Mouse (Mus musculus) embryonic facial prominence, embryonic 10.5 days (tissue): ENCODE measurements around the gene Tor1aip1. TPM values are rescaled to one million over a fixed set of nuclear protein-coding genes. Genes with fewer than 3 reads are reported as not detected.

ENCODE experiments used
- DNase-seq: peaks from one replicate; pipeline ENCODE4 v3.0.0-alpha.2; 2017; ENCODE audit warnings: low spot score
- H3K27ac ChIP-seq: fragments of 300-500 bp; sonication (generic); replicated peaks from 2 replicates; pipeline ENCODE4 v1.5.1; 2016; ENCODE audit warnings: mild to moderate bottlenecking
- H3K27me3 ChIP-seq: fragments of 300-500 bp; sonication (generic); replicated peaks from 2 replicates; pipeline ENCODE4 v1.6.1; 2016; ENCODE audit warnings: low read depth, mild to moderate bottlenecking; ENCODE audit not compliant: poor library complexity, severe bottlenecking
- H3K36me3 ChIP-seq: fragments of 300-500 bp; sonication (generic); replicated peaks from 2 replicates; pipeline ENCODE4 v1.6.1; 2016; ENCODE audit warnings: mild to moderate bottlenecking, moderate library complexity
- H3K4me1 ChIP-seq: fragments of 300-500 bp; sonication (generic); 2 replicates; pipeline ENCODE4 v1.6.1; 2016
- H3K4me3 ChIP-seq: fragments of 300-500 bp; sonication (generic); 2 replicates; pipeline ENCODE4 v1.5.1; 2016; ENCODE audit warnings: mild to moderate bottlenecking, moderate library complexity
- H3K9me3 ChIP-seq: fragments of 300-500 bp; sonication (generic); 2 replicates; pipeline ENCODE4 v1.6.1; 2016; ENCODE audit warnings: mild to moderate bottlenecking
- WGBS: fragments of 180-500 bp; shearing (Covaris S2); methylation state at CpG from one replicate; pipeline ENCODE4 v1.1.7; 2016; 5-methylcytosine and 5-hydroxymethylcytosine counted together
- polyA plus RNA-seq: library from polyadenylated mRNA; unstranded; fragments of >200 nt; fragmentation: Nextera tagmentation; extraction: Ambion mirVana; gene quantifications from 2 replicates; pipeline ENCODE4 v1.2.1, GENCODE M21; 2016

Gene Tor1aip1
- polyA plus RNA-seq, 1 experiment from 2014 or later = 37.0 TPM

- Histone ChIP-seq H3K27ac (no peak overlapping the region), H3K27me3 (no peaks in the 10 kb centered on the region), H3K4me3 (no peak overlapping the region), H3K9me3 (no peaks in the 10 kb centered on the region), H3K4me1 (no peaks in the 10 kb centered on the region), H3K36me3 (peaks cover 83% of the 10 kb centered on the region)
- WGBS = 94% methylated on average over 1 of the region's 1 CpGs
- DNase-seq = no peak
These were observed 15.9 kb downstream of the Tor1aip1 start for GRCm38 (mm10) chr1:156020402-156020801.

DNA sequence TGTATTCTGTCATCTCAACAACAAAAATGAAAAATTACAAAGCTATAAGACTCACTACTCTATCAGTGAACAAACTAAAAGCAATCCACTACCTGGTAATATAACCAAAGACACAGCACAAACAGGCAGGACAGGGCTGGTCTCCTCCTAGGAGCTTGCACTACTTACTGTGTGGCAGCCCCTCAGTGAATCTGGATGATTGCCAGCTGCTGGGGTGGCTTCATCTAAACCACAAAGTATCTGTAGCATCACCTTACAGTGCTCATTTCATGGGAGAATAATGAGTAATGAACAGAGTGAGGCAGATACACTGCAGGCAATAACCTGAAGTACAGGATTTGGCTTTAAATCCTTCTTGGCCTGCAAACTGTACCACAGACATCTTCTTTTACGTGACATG is 16.5 kb downstream of the Tor1aip1 start:
- Histone ChIP-seq H3K4me1 (no peaks in the 10 kb centered on the region), H3K36me3 (peaks cover 85% of the 10 kb centered on the region), H3K9me3 (no peaks in the 10 kb centered on the region), H3K4me3 (no peak overlapping the region), H3K27ac (no peak overlapping the region), H3K27me3 (no peaks in the 10 kb centered on the region)
- DNase-seq = no peak
- 93% methylated on average over 1 of the region's 1 CpGs for WGBS

DNA sequence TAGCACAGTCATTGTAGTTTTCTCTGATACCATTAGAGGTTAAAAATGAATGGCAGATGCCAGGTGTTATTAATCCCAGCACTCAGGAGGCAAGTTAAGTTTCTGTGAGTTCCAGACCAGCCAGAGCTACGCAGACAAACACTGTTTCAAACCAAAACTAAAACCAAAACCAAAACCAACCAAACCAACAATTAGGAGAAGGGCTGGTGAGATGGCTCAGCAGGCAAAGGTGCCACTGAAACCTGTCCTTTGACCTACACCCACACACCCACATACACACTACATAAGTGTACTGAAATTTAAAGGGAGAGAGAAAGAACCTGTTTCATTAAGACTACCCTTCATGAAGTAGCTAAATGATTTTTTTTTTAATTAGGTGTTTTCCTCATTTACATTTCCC is 27.3 kb downstream of the Tor1aip1 start:
- Histone ChIP-seq H3K36me3 (peaks cover 87% of the 10 kb centered on the region), H3K27ac (no peak overlapping the region), H3K9me3 (no peaks in the 10 kb centered on the region), H3K4me1 (no peaks in the 10 kb centered on the region), H3K4me3 (no peak overlapping the region), H3K27me3 (no peaks in the 10 kb centered on the region)
- DNase-seq = no peak
- 95% methylated on average over 1 of the region's 1 CpGs for WGBS

- Histone ChIP-seq H3K27me3 (no peaks in the 10 kb centered on the region), H3K4me3 (no peak overlapping the region), H3K27ac (no peak overlapping the region), H3K4me1 (no peaks in the 10 kb centered on the region), H3K9me3 (no peaks in the 10 kb centered on the region), H3K36me3 (peaks cover 70% of the 10 kb centered on the region)
- WGBS = 91% methylated on average over 11 of the region's 11 CpGs
- no peak for DNase-seq
These were observed 30.4 kb downstream of the Tor1aip1 start for GRCm38 (mm10) chr1:156005906-156006305.

- DNase-seq = no peak
- 88% methylated on average over 7 of the region's 7 CpGs for WGBS
These were observed 32.9 kb downstream of the Tor1aip1 start for GRCm38 (mm10) chr1:156003201-156003935.

DNA sequence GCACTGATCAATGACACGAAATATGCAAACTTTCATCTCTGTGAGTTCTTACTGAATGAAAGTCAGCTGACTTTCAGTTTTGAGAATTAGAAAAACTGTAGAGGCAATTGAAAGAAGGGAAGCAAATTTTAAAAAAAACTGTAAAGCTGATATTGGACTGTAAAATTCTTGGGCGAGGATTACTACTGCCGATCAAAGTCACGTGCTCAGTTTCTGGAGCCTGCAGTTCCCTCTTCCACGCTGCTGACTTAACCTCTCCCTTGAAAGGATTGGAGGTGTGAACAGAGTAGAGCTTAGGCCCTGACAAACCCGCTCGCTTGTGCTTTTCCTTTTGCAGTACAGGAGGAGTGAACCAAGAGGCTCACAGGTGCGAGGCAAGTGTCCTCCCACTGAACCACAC is 33.9 kb downstream of the Tor1aip1 start:
- DNase-seq = no peak
- 89% methylated on average over 8 of the region's 8 CpGs for WGBS
- Histone ChIP-seq H3K27me3 (no peaks in the 10 kb centered on the region), H3K4me1 (no peaks in the 10 kb centered on the region), H3K27ac (no peak overlapping the region), H3K4me3 (no peak overlapping the region), H3K9me3 (no peaks in the 10 kb centered on the region), H3K36me3 (peaks cover 39% of the 10 kb centered on the region)

More at GRCm38 (mm10) chr1:156003201-156003935, 32.9 kb downstream of the Tor1aip1 start:
- Histone ChIP-seq H3K27me3 (no peaks in the 10 kb centered on the region), H3K4me1 (no peaks in the 10 kb centered on the region), H3K4me3 (no peak overlapping the region), H3K9me3 (no peaks in the 10 kb centered on the region), H3K27ac (no peak overlapping the region), H3K36me3 (peaks cover 48% of the 10 kb centered on the region)

GRCm38 (mm10) chr1:155995612-155996011 is 40.7 kb downstream of the Tor1aip1 start:
- Histone ChIP-seq H3K4me1 (no peaks in the 10 kb centered on the region), H3K9me3 (no peaks in the 10 kb centered on the region), H3K27ac (no peak overlapping the region), H3K27me3 (no peaks in the 10 kb centered on the region), H3K36me3 (no peaks in the 10 kb centered on the region), H3K4me3 (no peak overlapping the region)
- WGBS = 83% methylated on average over 2 of the region's 2 CpGs
- DNase-seq = no peak

GRCm38 (mm10) chr1:155994524-155994923 is 41.8 kb downstream of the Tor1aip1 start:
- Histone ChIP-seq H3K4me1 (no peaks in the 10 kb centered on the region), H3K27me3 (no peaks in the 10 kb centered on the region), H3K4me3 (no peak overlapping the region), H3K27ac (no peak overlapping the region), H3K9me3 (no peaks in the 10 kb centered on the region), H3K36me3 (no peaks in the 10 kb centered on the region)
- no peak for DNase-seq
- 89% methylated on average over 2 of the region's 2 CpGs for WGBS

DNA sequence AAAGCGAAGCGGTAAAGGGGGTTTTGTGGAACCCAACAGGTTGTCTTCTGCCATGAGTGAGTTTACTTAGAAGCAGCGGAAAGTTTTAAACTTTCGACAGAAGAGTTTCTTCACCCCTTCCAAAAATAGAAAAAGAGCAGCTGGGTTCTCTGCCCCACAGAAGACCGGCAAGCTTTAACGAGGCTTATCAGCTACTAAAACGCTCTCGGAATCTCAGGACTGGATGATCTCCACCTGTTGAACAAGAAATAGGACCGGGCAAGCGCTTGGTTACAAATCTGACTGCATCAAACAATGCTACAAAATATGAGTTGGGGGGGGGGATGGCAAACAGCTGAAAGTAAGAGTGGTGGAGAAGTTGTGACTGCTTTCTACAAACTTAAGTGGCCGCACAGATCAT is 45.9 kb downstream of the Tor1aip1 start:
- WGBS = 82% methylated on average over 11 of the region's 11 CpGs
- Histone ChIP-seq H3K4me3 (no peak overlapping the region), H3K4me1 (no peaks in the 10 kb centered on the region), H3K36me3 (no peaks in the 10 kb centered on the region), H3K27ac (no peak overlapping the region), H3K9me3 (no peaks in the 10 kb centered on the region), H3K27me3 (no peaks in the 10 kb centered on the region)
- DNase-seq = no peak

- Histone ChIP-seq H3K27ac (no peak overlapping the region), H3K4me1 (no peaks in the 10 kb centered on the region), H3K4me3 (no peak overlapping the region), H3K27me3 (no peaks in the 10 kb centered on the region), H3K9me3 (no peaks in the 10 kb centered on the region), H3K36me3 (no peaks in the 10 kb centered on the region)
- DNase-seq = no peak
- WGBS = 17% methylated on average over 2 of the region's 2 CpGs
These were observed 46.9 kb downstream of the Tor1aip1 start for GRCm38 (mm10) chr1:155989387-155989786.

GRCm38 (mm10) chr1:155987625-155988024 is 48.7 kb downstream of the Tor1aip1 start:
- H3K4me3 ChIP-seq = no peak overlapping the region
- H3K36me3 ChIP-seq = no peaks in the 10 kb centered on the region
- H3K27ac ChIP-seq = no peak overlapping the region
- no peak for DNase-seq
- H3K27me3 ChIP-seq = no peaks in the 10 kb centered on the region
- H3K9me3 ChIP-seq = no peaks in the 10 kb centered on the region
- H3K4me1 ChIP-seq = no peaks in the 10 kb centered on the region
- WGBS = 85% methylated on average over 2 of the region's 2 CpGs

DNA sequence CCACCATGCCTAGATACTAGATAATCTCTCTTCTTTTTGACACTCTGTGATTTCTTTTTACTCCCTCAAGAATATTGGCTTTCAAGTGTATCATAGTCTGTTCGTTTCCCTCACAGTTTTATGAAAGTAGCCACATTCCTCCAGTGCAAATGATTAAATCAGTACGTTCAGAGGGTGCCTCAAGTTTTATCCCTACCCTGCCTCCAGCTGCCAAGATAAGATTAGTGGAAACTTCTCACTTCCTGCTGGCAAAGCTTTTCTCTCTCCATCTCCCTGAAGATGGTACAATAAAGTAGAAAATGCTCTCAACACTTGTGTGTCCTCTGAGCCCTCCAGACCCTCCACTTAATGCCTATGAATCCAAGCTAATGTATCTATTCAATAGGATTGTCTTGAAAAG is 61.3 kb downstream of the Tor1aip1 start:
- WGBS = 71% methylated on average over 2 of the region's 2 CpGs

DNA sequence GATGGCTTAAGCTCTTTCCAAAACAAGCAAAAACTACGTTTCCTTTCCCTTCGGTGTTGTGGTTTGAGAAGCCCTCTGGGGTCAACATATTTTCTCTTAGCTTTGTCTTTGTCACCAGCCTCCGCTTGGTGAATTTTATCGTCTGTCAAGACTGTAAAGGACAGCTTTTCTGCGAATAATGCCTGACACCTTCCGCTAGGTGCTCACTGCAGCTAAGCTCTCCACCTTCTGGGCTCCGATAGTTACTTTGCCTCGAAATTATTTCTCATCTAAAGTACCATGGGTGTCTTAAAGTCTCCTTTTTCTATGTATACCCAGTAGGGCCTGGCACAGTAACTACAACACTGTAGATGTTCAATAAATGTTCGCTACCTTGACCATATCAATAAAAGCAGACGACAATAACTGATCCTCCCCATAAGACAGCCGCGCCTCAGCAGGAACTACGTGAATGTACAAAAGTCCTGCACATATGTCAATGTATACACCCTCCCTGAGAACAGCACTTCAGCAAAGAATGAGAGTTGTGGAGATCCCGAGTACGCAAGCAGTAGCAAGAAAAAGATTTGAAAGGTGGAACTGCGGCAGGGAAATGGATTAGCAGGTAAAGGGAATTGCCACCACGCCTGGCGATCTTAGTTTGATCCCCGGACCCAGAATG is 62.4 kb downstream of the Tor1aip1 start:
- no peaks in the 10 kb centered on the region for H3K9me3 ChIP-seq
- no peaks in the 10 kb centered on the region for H3K36me3 ChIP-seq
- H3K4me3 ChIP-seq = peak overlapping the region; percentile 99
- H3K27me3 ChIP-seq = no peaks in the 10 kb centered on the region
- DNase-seq = peak; percentile 13
- H3K27ac ChIP-seq = peak overlapping the region; percentile 98
- WGBS = 7% methylated on average over 19 of the region's 19 CpGs
- peaks cover 22% of the 10 kb centered on the region for H3K4me1 ChIP-seq

More for the DNA sequence above, 61.3 kb downstream of the Tor1aip1 start:
- no peaks in the 10 kb centered on the region for H3K27me3 ChIP-seq
- H3K9me3 ChIP-seq = no peaks in the 10 kb centered on the region
- no peak overlapping the region for H3K4me3 ChIP-seq
- no peak for DNase-seq
- no peaks in the 10 kb centered on the region for H3K36me3 ChIP-seq
- no peak overlapping the region for H3K27ac ChIP-seq
- peaks cover 22% of the 10 kb centered on the region for H3K4me1 ChIP-seq
